Mouse (Mus musculus) intestine, embryonic 15.5 days (tissue): ENCODE results near the gene Arhgap29. TPM values are rescaled to one million over a fixed set of nuclear protein-coding genes. Genes with fewer than 3 reads are reported as not detected.
A peak's percentile ranks its signal among the peaks of the same experiment; 100 is the strongest.

Experiments
- ATAC-seq: fragments of 200-750 bp; cut with Nextera tagmentation; 2 replicates; pipeline ENCODE4 v1.8.0; 2017; ENCODE audit warnings: moderate TSS enrichment, moderate library complexity
- H3K27ac ChIP-seq: fragments of 300-500 bp; sonication (generic); 2 replicates; pipeline ENCODE4 v1.5.1; 2015; ENCODE audit warnings: mild to moderate bottlenecking, inconsistent platforms
- H3K27me3 ChIP-seq: fragments of 300-500 bp; sonication (generic); replicated peaks from 2 replicates; pipeline ENCODE4 v1.6.1; 2015; ENCODE audit warnings: inconsistent platforms
- H3K36me3 ChIP-seq: fragments of 300-500 bp; sonication (generic); 2 replicates; pipeline ENCODE4 v1.6.1; 2015; ENCODE audit warnings: inconsistent platforms
- H3K4me1 ChIP-seq: fragments of 300-500 bp; sonication (generic); replicated peaks from 2 replicates; pipeline ENCODE4 v1.6.1; 2015; ENCODE audit warnings: inconsistent platforms
- H3K4me2 ChIP-seq: fragments of 300-500 bp; sonication (generic); replicated peaks from 2 replicates; pipeline ENCODE4 v1.6.1; 2015; ENCODE audit warnings: mild to moderate bottlenecking, inconsistent platforms
- H3K4me3 ChIP-seq: fragments of 300-500 bp; sonication (generic); replicated peaks from 2 replicates; pipeline ENCODE4 v1.5.1; 2015; ENCODE audit warnings: inconsistent platforms
- H3K9ac ChIP-seq: fragments of 300-500 bp; sonication (generic); 2 replicates; pipeline ENCODE4 v1.6.1; 2015; ENCODE audit warnings: inconsistent platforms
- H3K9me3 ChIP-seq: fragments of 300-500 bp; sonication (generic); 2 replicates; pipeline ENCODE4 v1.6.1; 2016; ENCODE audit warnings: inconsistent platforms
- WGBS: fragments of 180-500 bp; shearing (Covaris S2); methylation state at CpG from one replicate; pipeline ENCODE4 v1.1.7; 2015; 5-methylcytosine and 5-hydroxymethylcytosine counted together
- polyA plus RNA-seq: library from polyadenylated mRNA; unstranded; fragments of >200 nt; fragmentation: Nextera tagmentation; extraction: Ambion mirVana; gene quantifications from 2 replicates; pipeline ENCODE4 v1.2.1, GENCODE M21; 2015

Gene Arhgap29
- polyA plus RNA-seq, 1 experiment from 2014 or later = 40.1 TPM

DNA sequence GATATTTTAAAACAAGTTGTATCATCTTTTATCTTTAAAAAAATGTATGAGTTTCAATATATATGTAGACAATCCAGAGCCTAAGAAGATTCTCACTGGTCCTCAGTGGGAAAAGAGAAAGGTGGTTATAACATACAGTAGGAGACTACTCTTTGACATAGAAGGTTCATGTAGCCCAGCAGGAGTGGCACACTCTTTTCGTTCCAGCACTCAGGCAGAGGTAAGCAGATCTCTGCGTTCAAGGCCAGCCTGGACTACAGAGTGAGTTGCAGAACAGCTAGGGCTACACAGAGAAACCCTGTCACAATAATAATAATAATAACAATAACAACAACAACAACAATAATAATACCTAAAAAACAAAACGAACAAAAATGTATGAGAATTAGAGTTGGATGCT, 23.0 kb downstream of the Arhgap29 start:
- no peak overlapping the region for H3K4me3 ChIP-seq
- H3K4me1 ChIP-seq = no peaks in the 10 kb centered on the region
- ATAC-seq = no peak
- no peak overlapping the region for H3K4me2 ChIP-seq
- no peaks in the 10 kb centered on the region for H3K36me3 ChIP-seq
- no peak overlapping the region for H3K9ac ChIP-seq
- no peak overlapping the region for H3K27ac ChIP-seq
- H3K27me3 ChIP-seq = no peaks in the 10 kb centered on the region
- no peaks in the 10 kb centered on the region for H3K9me3 ChIP-seq
- 95% methylated on average over 3 of the region's 3 CpGs for WGBS

DNA sequence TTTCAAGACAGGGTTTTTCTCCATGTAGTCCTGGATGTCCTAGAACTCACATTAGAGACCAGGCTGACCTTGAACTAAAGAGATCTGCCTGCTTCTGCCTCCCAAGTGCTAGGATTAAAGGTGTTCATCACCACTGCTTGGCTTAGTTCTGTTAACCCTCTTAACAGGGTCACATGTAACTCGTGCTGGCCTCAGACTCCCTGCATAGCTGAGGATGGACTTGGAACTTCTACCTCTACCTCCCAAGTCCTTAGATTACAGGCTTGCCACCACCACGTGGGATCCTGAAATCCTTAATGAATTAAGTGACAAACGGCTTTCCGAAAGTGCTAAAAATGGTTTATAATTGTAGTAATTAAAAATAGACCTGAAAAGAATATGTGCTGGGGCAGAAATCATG, 29.0 kb downstream of the Arhgap29 start:
- 81% methylated on average over 4 of the region's 4 CpGs for whole genome bisulfite sequencing
- no peaks in the 10 kb centered on the region for H3K27me3 ChIP-seq
- no peak overlapping the region for H3K9ac ChIP-seq
- no peak overlapping the region for H3K4me3 ChIP-seq
- no peak overlapping the region for H3K4me2 ChIP-seq
- no peak for ATAC-seq
- no peaks in the 10 kb centered on the region for H3K36me3 ChIP-seq
- H3K4me1 ChIP-seq = no peaks in the 10 kb centered on the region
- H3K9me3 ChIP-seq = no peaks in the 10 kb centered on the region
- no peak overlapping the region for H3K27ac ChIP-seq

DNA sequence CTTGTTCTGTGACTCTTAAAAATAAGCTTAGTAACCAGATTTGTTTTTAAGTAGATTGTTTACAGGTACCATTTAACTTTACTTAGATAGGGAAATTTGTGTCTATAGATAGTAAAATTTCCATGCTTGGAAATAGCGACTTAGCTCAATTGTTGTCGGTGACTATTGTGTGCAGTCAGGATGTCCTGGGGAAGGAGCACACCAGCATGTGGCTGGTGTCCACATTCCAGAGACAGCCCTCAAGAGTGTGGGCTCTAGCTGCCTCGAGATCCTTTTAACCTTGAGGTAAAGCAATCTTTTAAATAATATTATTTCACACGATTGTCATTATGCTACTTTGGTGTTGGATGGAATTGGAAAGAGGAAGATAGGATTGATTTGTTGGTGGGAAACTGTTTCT, 30.1 kb downstream of the Arhgap29 start:
- 71% methylated on average over 4 of the region's 4 CpGs for WGBS
- ATAC-seq = no peak
- H3K27ac ChIP-seq = no peak overlapping the region

DNA sequence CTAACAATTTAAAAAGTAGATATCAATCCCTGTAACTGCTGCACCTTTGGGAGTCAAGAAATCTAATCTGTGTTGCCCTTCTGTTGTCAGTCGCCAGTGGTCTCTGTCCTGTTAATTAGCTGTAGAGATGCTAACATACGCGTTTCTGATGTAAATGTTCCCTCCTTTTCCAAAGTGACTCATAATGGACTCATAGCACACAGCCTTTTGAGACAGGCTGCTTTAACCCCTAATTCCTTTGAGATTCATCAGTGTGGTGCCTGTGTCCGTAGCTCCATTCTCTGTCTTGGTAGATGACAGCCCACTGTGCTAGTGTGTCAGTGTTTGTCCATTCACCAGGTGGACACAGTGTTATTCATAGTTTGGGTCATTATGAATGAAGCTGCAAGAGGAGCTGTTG, 42.8 kb downstream of the Arhgap29 start:
- no peak overlapping the region for H3K9ac ChIP-seq
- WGBS = 87% methylated on average over 4 of the region's 4 CpGs
- H3K4me3 ChIP-seq = no peak overlapping the region
- H3K27ac ChIP-seq = no peak overlapping the region
- H3K36me3 ChIP-seq = 0 out of 2 replicates have a peak, but pooled peaks cover 3% of the 10 kb centered on the region
- H3K4me2 ChIP-seq = no peak overlapping the region
- no peaks in the 10 kb centered on the region for H3K27me3 ChIP-seq
- ATAC-seq = no peak
- H3K4me1 ChIP-seq = no peaks in the 10 kb centered on the region
- no peaks in the 10 kb centered on the region for H3K9me3 ChIP-seq

More for the DNA sequence above, 30.1 kb downstream of the Arhgap29 start:
- no peaks in the 10 kb centered on the region for H3K4me1 ChIP-seq
- H3K4me2 ChIP-seq = no peak overlapping the region
- H3K27me3 ChIP-seq = no peaks in the 10 kb centered on the region
- H3K36me3 ChIP-seq = no peaks in the 10 kb centered on the region
- H3K4me3 ChIP-seq = no peak overlapping the region
- H3K9ac ChIP-seq = no peak overlapping the region
- no peaks in the 10 kb centered on the region for H3K9me3 ChIP-seq

DNA sequence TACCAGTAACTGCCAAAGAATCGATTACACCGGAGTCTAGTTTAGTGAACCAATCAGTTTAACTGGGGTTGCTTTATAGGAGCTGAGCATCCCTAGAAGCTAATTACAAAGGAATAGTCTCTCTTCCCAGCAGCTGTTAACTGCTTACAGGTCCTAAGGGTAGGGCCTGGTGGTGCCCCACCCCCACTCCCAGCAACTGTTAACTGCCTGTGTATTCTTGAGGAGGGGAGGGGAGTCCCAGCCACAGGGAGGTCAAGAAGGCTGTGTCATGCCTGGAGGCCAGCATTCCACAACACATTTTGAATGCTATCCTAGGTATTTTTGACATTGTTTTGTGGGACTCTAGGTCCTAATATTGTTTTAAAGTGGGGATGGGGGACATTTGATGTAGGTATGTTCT, 47.6 kb downstream of the Arhgap29 start:
- 73% methylated on average over 2 of the region's 2 CpGs for WGBS
- no peak overlapping the region for H3K9ac ChIP-seq
- no peak overlapping the region for H3K4me3 ChIP-seq

DNA sequence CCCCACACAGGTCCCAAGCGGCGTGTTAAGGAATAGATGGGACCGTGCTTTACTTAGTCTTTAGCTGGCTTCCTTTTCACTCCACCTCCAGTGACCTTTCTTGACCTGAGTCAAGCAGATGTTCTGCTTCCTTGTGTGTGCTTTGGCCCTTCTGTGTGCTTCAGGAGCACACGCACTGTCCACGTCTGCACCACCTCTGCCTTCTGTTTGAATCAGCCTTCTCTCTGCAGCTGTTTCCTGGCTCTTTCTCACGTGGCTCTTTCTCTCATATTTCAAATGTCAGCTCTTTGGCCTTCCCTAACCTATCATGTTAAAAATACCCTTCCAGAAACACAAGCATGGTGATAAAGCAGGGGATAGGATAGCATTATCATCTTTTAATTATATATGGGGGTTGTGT, 49.2 kb downstream of the Arhgap29 start:
- Histone ChIP-seq H3K27ac (no peak overlapping the region), H3K4me2 (no peak overlapping the region), H3K4me1 (no peaks in the 10 kb centered on the region), H3K4me3 (no peak overlapping the region), H3K27me3 (no peaks in the 10 kb centered on the region), H3K9ac (no peak overlapping the region), H3K36me3 (no peaks in the 10 kb centered on the region), H3K9me3 (no peaks in the 10 kb centered on the region)
- 58% methylated on average over 6 of the region's 6 CpGs for WGBS
- no peak for ATAC-seq

More for the DNA sequence above, 47.6 kb downstream of the Arhgap29 start:
- Histone ChIP-seq H3K27me3 (no peaks in the 10 kb centered on the region), H3K4me1 (no peaks in the 10 kb centered on the region), H3K36me3 (0 out of 2 replicates have a peak, but pooled peaks cover 3% of the 10 kb centered on the region), H3K27ac (no peak overlapping the region), H3K4me2 (no peak overlapping the region), H3K9me3 (no peaks in the 10 kb centered on the region)
- ATAC-seq = no peak

DNA sequence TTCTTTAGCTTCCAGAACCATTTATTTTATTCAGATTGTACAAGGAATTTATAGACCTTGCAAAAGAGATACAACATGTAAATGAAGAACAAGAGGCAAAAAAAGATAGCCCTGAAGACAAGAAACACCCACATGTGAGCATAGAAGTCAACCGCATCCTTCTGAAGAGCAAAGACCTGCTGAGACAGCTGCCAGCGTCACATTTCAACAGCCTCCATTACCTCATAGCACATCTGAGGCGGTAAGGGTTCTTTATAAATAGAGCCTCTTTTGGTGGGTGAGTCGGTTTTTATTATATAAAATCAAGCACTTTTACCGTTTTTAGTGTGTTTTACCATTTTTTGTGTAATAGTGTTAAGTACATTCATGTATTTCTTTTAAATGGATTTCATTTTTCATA, 57.5 kb downstream of the Arhgap29 start:
- Histone ChIP-seq H3K36me3 (peaks cover 3% of the 10 kb centered on the region; the same call in 1 of the 2 replicates), H3K4me1 (no peaks in the 10 kb centered on the region), H3K9me3 (no peaks in the 10 kb centered on the region), H3K9ac (no peak overlapping the region), H3K27me3 (no peaks in the 10 kb centered on the region), H3K4me3 (no peak overlapping the region), H3K27ac (no peak overlapping the region), H3K4me2 (no peak overlapping the region)
- WGBS = 93% methylated on average over 5 of the region's 5 CpGs
- ATAC-seq = no peak

DNA sequence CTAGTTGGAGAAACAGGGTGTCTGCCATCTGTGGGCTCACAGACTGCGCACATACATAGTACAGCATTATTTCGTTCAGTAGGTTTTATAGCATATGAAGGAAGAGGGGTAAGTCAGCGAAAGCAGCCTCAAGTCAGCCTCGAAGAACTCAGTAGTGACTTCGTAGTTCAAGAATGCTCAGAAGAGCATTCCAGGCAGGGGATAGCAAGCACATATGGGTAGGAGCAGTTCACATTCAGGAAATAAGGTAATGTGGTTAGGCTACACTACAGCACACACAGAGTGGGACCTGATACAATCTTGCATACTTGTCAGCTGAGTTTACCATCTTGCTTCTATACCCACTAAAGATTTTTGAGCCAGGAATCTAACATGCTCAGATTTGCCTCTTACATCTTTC, 58.0 kb downstream of the Arhgap29 start:
- peaks cover 3% of the 10 kb centered on the region; the same call in 1 of the 2 replicates for H3K36me3 ChIP-seq
- WGBS = 78% methylated on average over 5 of the region's 5 CpGs
- ATAC-seq = no peak

DNA sequence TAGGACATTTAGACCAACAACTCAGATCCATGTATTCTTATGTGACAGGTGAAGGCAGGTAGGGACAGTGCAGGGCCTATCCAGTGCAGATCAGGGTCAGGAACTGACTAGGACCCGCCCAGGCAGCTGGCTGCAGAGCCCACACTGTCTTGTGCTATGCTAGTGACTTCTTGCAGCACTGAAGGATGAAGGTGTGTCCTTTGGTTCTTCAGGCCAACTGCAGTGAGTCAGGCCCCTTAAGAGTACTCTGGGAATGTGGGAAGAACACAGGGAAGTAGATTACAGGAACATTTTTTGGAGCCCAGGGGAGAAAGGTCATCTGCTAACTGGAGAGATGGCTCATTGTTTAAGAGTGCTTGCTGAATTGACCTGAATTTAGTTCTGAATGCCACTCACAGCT, 60.1 kb downstream of the Arhgap29 start:
- WGBS = 88% methylated on average over 1 of the region's 1 CpGs

More for the DNA sequence above, 58.0 kb downstream of the Arhgap29 start:
- H3K4me2 ChIP-seq = no peak overlapping the region
- no peaks in the 10 kb centered on the region for H3K27me3 ChIP-seq
- H3K9ac ChIP-seq = no peak overlapping the region
- H3K4me1 ChIP-seq = no peaks in the 10 kb centered on the region
- H3K9me3 ChIP-seq = no peaks in the 10 kb centered on the region
- no peak overlapping the region for H3K4me3 ChIP-seq
- no peak overlapping the region for H3K27ac ChIP-seq

DNA sequence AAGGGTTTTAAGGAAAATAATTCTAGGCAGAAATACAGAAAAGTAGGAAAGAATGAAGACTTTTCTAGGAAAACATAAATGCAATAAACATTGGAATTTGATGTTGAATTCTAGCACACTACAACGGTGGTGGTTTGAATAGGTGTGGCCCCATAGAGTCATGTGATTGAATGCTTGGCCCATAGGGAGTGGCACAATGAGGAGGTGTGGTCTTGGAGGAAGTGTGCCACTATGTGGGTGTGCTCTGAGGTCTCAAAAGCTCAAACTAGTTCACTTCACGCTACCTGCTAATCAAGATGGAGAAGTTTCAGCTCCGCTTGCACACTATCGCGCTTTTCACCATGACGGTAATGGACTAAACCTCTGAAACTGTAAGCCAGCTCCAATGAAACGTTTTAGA, 66.1 kb downstream of the Arhgap29 start:
- Histone ChIP-seq H3K4me2 (no peak overlapping the region), H3K27me3 (no peaks in the 10 kb centered on the region), H3K4me1 (no peaks in the 10 kb centered on the region), H3K36me3 (peaks cover 3% of the 10 kb centered on the region; the same call in 1 of the 2 replicates), H3K9ac (no peak overlapping the region), H3K9me3 (no peaks in the 10 kb centered on the region), H3K27ac (no peak overlapping the region), H3K4me3 (no peak overlapping the region)
- WGBS = 93% methylated on average over 7 of the region's 7 CpGs
- ATAC-seq = no peak

More for the DNA sequence above, 60.1 kb downstream of the Arhgap29 start:
- Histone ChIP-seq H3K9ac (no peak overlapping the region), H3K27ac (no peak overlapping the region), H3K36me3 (peaks cover 3% of the 10 kb centered on the region; the same call in 1 of the 2 replicates), H3K4me2 (no peak overlapping the region), H3K27me3 (no peaks in the 10 kb centered on the region), H3K9me3 (no peaks in the 10 kb centered on the region), H3K4me1 (no peaks in the 10 kb centered on the region), H3K4me3 (no peak overlapping the region)
- peak; percentile 71 for ATAC-seq

DNA sequence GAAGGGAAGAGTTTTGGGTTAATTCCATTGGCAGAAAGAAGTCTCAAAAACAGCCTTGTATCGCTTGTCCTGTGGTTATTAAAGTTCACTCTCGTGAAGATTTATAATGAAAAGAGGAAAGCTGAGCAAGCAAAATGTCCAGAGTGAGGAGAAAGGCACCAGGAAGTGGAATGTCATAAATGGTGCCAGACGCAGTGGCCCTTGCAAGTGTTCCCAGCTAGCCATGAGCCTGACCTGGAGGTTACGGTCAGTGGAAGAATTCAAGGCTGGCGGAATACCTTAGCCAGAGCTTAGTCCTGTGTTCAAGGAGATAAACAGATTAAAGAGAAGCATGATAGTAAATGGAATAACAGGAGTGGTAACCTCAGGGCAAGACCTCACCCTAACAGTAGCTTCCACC, 66.8 kb downstream of the Arhgap29 start:
- Histone ChIP-seq H3K4me1 (no peaks in the 10 kb centered on the region), H3K27ac (no peak overlapping the region), H3K36me3 (no peaks in the 10 kb centered on the region), H3K9ac (no peak overlapping the region), H3K9me3 (no peaks in the 10 kb centered on the region), H3K4me2 (no peak overlapping the region), H3K27me3 (no peaks in the 10 kb centered on the region), H3K4me3 (no peak overlapping the region)
- no peak for ATAC-seq
- WGBS = 90% methylated on average over 5 of the region's 5 CpGs

DNA sequence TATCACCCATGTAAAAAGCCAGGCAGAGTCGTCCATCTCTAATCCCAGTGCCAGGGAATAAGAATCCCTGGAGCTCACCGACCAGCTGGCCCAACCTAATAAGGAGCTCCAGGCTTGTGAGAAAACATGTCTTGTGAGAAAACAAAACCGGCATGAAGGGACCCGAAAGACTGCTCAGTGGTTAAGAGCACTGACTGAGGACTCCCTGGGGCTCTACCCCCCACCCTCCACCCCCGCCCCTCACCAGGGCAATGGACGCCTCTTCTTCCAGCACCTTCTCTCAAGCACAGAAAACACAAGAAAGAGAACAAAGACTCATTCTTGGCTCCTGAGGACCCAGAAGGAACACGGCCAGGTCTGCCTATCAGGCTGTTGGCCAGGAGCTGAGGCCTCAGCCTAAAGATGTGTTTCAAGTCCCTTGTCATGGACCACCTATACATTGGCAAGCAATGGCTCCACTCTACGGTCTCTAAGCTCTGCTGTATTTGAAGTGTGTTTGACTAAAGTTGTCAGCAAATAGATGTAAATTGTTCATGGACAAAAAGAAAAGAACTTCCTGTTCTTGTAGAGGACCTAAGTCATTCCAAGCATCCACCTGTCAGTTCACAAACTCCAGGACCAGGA, 68.8 kb downstream of the Arhgap29 start:
- Histone ChIP-seq H3K27me3 (no peaks in the 10 kb centered on the region), H3K4me3 (no peak overlapping the region), H3K36me3 (no peaks in the 10 kb centered on the region), H3K9ac (no peak overlapping the region), H3K9me3 (no peaks in the 10 kb centered on the region), H3K27ac (no peak overlapping the region), H3K4me1 (no peaks in the 10 kb centered on the region), H3K4me2 (no peak overlapping the region)
- no peak for ATAC-seq
- WGBS = 91% methylated on average over 8 of the region's 8 CpGs

DNA sequence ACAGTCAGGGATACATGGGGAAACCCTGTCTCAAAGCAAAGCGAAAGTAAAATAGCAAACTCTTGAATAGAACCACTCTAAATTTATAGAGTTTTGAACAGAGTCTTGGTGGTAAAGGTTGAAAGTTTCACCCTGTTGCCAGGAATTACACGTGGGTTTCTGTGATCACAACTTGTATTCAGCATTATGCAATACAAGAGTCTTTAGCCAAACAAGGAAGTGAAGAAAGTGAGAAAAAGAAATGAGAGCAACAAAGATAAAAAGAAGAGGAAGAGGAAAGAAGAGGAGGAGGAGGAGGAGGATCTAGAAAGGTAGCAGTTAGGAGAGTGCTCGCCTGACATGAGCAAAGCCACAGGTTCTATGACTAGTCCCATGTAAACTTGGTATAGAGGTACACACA, 70.0 kb downstream of the Arhgap29 start:
- no peaks in the 10 kb centered on the region; the same call in 1 of the 2 replicates for H3K4me1 ChIP-seq
- H3K4me3 ChIP-seq = no peak overlapping the region
- H3K27me3 ChIP-seq = no peaks in the 10 kb centered on the region
- no peak overlapping the region for H3K9ac ChIP-seq
- ATAC-seq = no peak
- no peaks in the 10 kb centered on the region for H3K9me3 ChIP-seq
- H3K36me3 ChIP-seq = no peaks in the 10 kb centered on the region
- H3K4me2 ChIP-seq = no peak overlapping the region
- WGBS = 86% methylated on average over 3 of the region's 3 CpGs
- H3K27ac ChIP-seq = no peak overlapping the region
